Mouse (Mus musculus): ENCODE data around the gene Ehmt1. TPM values are rescaled to one million over a fixed set of nuclear protein-coding genes. Genes with fewer than 3 reads are reported as not detected.

Gene Ehmt1
- polyA plus RNA-seq, 1 experiment from 2014 or later = 83.0 TPM

- Histone ChIP-seq H3K4me2 (ENCODE audit: low read length) (no peak overlapping the region), H3K9ac (ENCODE audit: low read length) (no peak overlapping the region), H3K27me3 (replicated peaks; ENCODE audit: control insufficient read depth, insufficient read depth, low read length) (no peaks in the 10 kb centered on the region), H3K27ac (ENCODE audit: low read depth) (no peak overlapping the region), H3K4me3 (ENCODE audit: low read depth, low read length) (no peak overlapping the region), H3K4me1 (replicated peaks; ENCODE audit: control insufficient read depth, insufficient read depth, low read length) (no peaks in the 10 kb centered on the region; the same call in 1 of the 2 replicates), H3K36me3 (ENCODE audit: control insufficient read depth, insufficient read depth, low read length) (no peaks in the 10 kb centered on the region), H3K9me3 (ENCODE audit: control insufficient read depth, low read length) (no peaks in the 10 kb centered on the region)
- ATAC-seq (replicated peaks; ENCODE audit: low FRiP score, low TSS enrichment, low read depth) (no peak), DNase-seq (ENCODE audit: low spot score) (no peak)
- 52% methylated on average over 2 of the region's 2 CpGs for WGBS
These were observed 4.1 kb upstream of the Ehmt1 start for GRCm38 (mm10) chr2:24923561-24923960.

- H3K27me3 ChIP-seq (replicated peaks; ENCODE audit: control insufficient read depth, insufficient read depth, low read length) = no peaks in the 10 kb centered on the region
- 11% methylated on average over 8 of the region's 8 CpGs for WGBS
- peak overlapping the region; percentile 95 for H3K27ac ChIP-seq (ENCODE audit: low read depth)
- H3K4me1 ChIP-seq (replicated peaks; ENCODE audit: control insufficient read depth, insufficient read depth, low read length) = peaks cover 11% of the 10 kb centered on the region
- H3K9ac ChIP-seq (ENCODE audit: low read length) = peak overlapping the region; percentile 98
- H3K36me3 ChIP-seq (ENCODE audit: control insufficient read depth, insufficient read depth, low read length) = no peaks in the 10 kb centered on the region
- no peaks in the 10 kb centered on the region for H3K9me3 ChIP-seq (ENCODE audit: control insufficient read depth, low read length)
- peak overlapping the region; percentile 94 for H3K4me3 ChIP-seq (ENCODE audit: low read depth, low read length)
- ATAC-seq (replicated peaks; ENCODE audit: low FRiP score, low TSS enrichment, low read depth) = peak; percentile 57
- peak overlapping the region; percentile 61 for H3K4me2 ChIP-seq (ENCODE audit: low read length)
- DNase-seq (ENCODE audit: low spot score) = no peak
These were observed 393 bp upstream of the Ehmt1 start for GRCm38 (mm10) chr2:24919839-24920175.

- Histone ChIP-seq H3K36me3 (ENCODE audit: control insufficient read depth, insufficient read depth, low read length) (peaks cover 13% of the 10 kb centered on the region), H3K27me3 (replicated peaks; ENCODE audit: control insufficient read depth, insufficient read depth, low read length) (no peaks in the 10 kb centered on the region), H3K4me3 (ENCODE audit: low read depth, low read length) (no peak overlapping the region), H3K9me3 (ENCODE audit: control insufficient read depth, low read length) (no peaks in the 10 kb centered on the region), H3K4me2 (ENCODE audit: low read length) (no peak overlapping the region), H3K4me1 (replicated peaks; ENCODE audit: control insufficient read depth, insufficient read depth, low read length) (peaks cover 11% of the 10 kb centered on the region), H3K27ac (ENCODE audit: low read depth) (no peak overlapping the region), H3K9ac (ENCODE audit: low read length) (no peak overlapping the region)
- DNase-seq (ENCODE audit: low spot score) = no peak
- ATAC-seq (replicated peaks; ENCODE audit: low FRiP score, low TSS enrichment, low read depth) = no peak
- WGBS = 91% methylated on average over 3 of the region's 3 CpGs
These were observed 4.7 kb downstream of the Ehmt1 start for GRCm38 (mm10) chr2:24914762-24915161.

- Histone ChIP-seq H3K4me2 (ENCODE audit: low read length) (no peak overlapping the region), H3K27me3 (replicated peaks; ENCODE audit: control insufficient read depth, insufficient read depth, low read length) (no peaks in the 10 kb centered on the region), H3K36me3 (ENCODE audit: control insufficient read depth, insufficient read depth, low read length) (peaks cover 13% of the 10 kb centered on the region), H3K9me3 (ENCODE audit: control insufficient read depth, low read length) (no peaks in the 10 kb centered on the region), H3K9ac (ENCODE audit: low read length) (no peak overlapping the region), H3K4me1 (replicated peaks; ENCODE audit: control insufficient read depth, insufficient read depth, low read length) (peaks cover 5% of the 10 kb centered on the region), H3K4me3 (ENCODE audit: low read depth, low read length) (no peak overlapping the region), H3K27ac (ENCODE audit: low read depth) (no peak overlapping the region)
- DNase-seq (ENCODE audit: low spot score) (no peak), ATAC-seq (replicated peaks; ENCODE audit: low FRiP score, low TSS enrichment, low read depth) (no peak)
These were observed 6.8 kb downstream of the Ehmt1 start for GRCm38 (mm10) chr2:24912589-24912988.

- DNase-seq (ENCODE audit: low spot score) = no peak
These were observed 7.2 kb downstream of the Ehmt1 start for GRCm38 (mm10) chr2:24912189-24912588.

GRCm38 (mm10) chr2:24910481-24910880 is 8.9 kb downstream of the Ehmt1 start:
- no peak for ATAC-seq (replicated peaks; ENCODE audit: low FRiP score, low TSS enrichment, low read depth)
- 90% methylated on average over 4 of the region's 4 CpGs for WGBS
- no peak for DNase-seq (ENCODE audit: low spot score)

More at GRCm38 (mm10) chr2:24912189-24912588, 7.2 kb downstream of the Ehmt1 start:
- H3K27me3 ChIP-seq (replicated peaks; ENCODE audit: control insufficient read depth, insufficient read depth, low read length) = no peaks in the 10 kb centered on the region
- peaks cover 13% of the 10 kb centered on the region for H3K36me3 ChIP-seq (ENCODE audit: control insufficient read depth, insufficient read depth, low read length)
- WGBS = 87% methylated on average over 4 of the region's 4 CpGs
- H3K4me1 ChIP-seq (replicated peaks; ENCODE audit: control insufficient read depth, insufficient read depth, low read length) = peaks cover 1% of the 10 kb centered on the region
- no peaks in the 10 kb centered on the region for H3K9me3 ChIP-seq (ENCODE audit: control insufficient read depth, low read length)
- H3K4me3 ChIP-seq (ENCODE audit: low read depth, low read length) = no peak overlapping the region
- no peak for ATAC-seq (replicated peaks; ENCODE audit: low FRiP score, low TSS enrichment, low read depth)
- H3K9ac ChIP-seq (ENCODE audit: low read length) = no peak overlapping the region
- H3K4me2 ChIP-seq (ENCODE audit: low read length) = no peak overlapping the region
- no peak overlapping the region for H3K27ac ChIP-seq (ENCODE audit: low read depth)

GRCm38 (mm10) chr2:24905653-24906155 is 13.7 kb downstream of the Ehmt1 start:
- H3K4me1 ChIP-seq (replicated peaks; ENCODE audit: control insufficient read depth, insufficient read depth, low read length) = peaks cover 32% of the 10 kb centered on the region
- no peak overlapping the region for H3K9ac ChIP-seq (ENCODE audit: low read length)
- DNase-seq (ENCODE audit: low spot score) = no peak
- no peaks in the 10 kb centered on the region for H3K9me3 ChIP-seq (ENCODE audit: control insufficient read depth, low read length)
- H3K36me3 ChIP-seq (ENCODE audit: control insufficient read depth, insufficient read depth, low read length) = no peaks in the 10 kb centered on the region
- H3K27me3 ChIP-seq (replicated peaks; ENCODE audit: control insufficient read depth, insufficient read depth, low read length) = no peaks in the 10 kb centered on the region
- peak overlapping the region; percentile 33; the same call in 1 of the 2 replicates for H3K27ac ChIP-seq (ENCODE audit: low read depth)
- no peak overlapping the region for H3K4me2 ChIP-seq (ENCODE audit: low read length)
- no peak for ATAC-seq (replicated peaks; ENCODE audit: low FRiP score, low TSS enrichment, low read depth)
- 24% methylated on average over 2 of the region's 2 CpGs for WGBS
- H3K4me3 ChIP-seq (ENCODE audit: low read depth, low read length) = no peak overlapping the region

More at GRCm38 (mm10) chr2:24910481-24910880, 8.9 kb downstream of the Ehmt1 start:
- no peak overlapping the region for H3K9ac ChIP-seq (ENCODE audit: low read length)
- no peaks in the 10 kb centered on the region for H3K27me3 ChIP-seq (replicated peaks; ENCODE audit: control insufficient read depth, insufficient read depth, low read length)
- H3K4me2 ChIP-seq (ENCODE audit: low read length) = no peak overlapping the region
- H3K27ac ChIP-seq (ENCODE audit: low read depth) = no peak overlapping the region
- peaks cover 13% of the 10 kb centered on the region for H3K36me3 ChIP-seq (ENCODE audit: control insufficient read depth, insufficient read depth, low read length)
- H3K4me3 ChIP-seq (ENCODE audit: low read depth, low read length) = no peak overlapping the region
- H3K4me1 ChIP-seq (replicated peaks; ENCODE audit: control insufficient read depth, insufficient read depth, low read length) = peaks cover 15% of the 10 kb centered on the region
- no peaks in the 10 kb centered on the region for H3K9me3 ChIP-seq (ENCODE audit: control insufficient read depth, low read length)

GRCm38 (mm10) chr2:24904823-24905652 is 14.4 kb downstream of the Ehmt1 start:
- H3K9me3 ChIP-seq (ENCODE audit: control insufficient read depth, low read length) = no peaks in the 10 kb centered on the region
- no peaks in the 10 kb centered on the region for H3K27me3 ChIP-seq (replicated peaks; ENCODE audit: control insufficient read depth, insufficient read depth, low read length)
- DNase-seq (ENCODE audit: low spot score) (no peak), ATAC-seq (replicated peaks; ENCODE audit: low FRiP score, low TSS enrichment, low read depth) (no peak)
- whole genome bisulfite sequencing = 83% methylated on average over 11 of the region's 11 CpGs
- H3K36me3 ChIP-seq (ENCODE audit: control insufficient read depth, insufficient read depth, low read length) = no peaks in the 10 kb centered on the region
- no peak overlapping the region for H3K4me2 ChIP-seq (ENCODE audit: low read length)
- H3K4me3 ChIP-seq (ENCODE audit: low read depth, low read length) = no peak overlapping the region
- peaks cover 34% of the 10 kb centered on the region for H3K4me1 ChIP-seq (replicated peaks; ENCODE audit: control insufficient read depth, insufficient read depth, low read length)
- H3K9ac ChIP-seq (ENCODE audit: low read length) = no peak overlapping the region
- peak overlapping the region; percentile 33; the same call in 1 of the 2 replicates for H3K27ac ChIP-seq (ENCODE audit: low read depth)

GRCm38 (mm10) chr2:24902999-24903398 is 16.4 kb downstream of the Ehmt1 start:
- Histone ChIP-seq H3K4me2 (ENCODE audit: low read length) (no peak overlapping the region), H3K4me1 (replicated peaks; ENCODE audit: control insufficient read depth, insufficient read depth, low read length) (peaks cover 34% of the 10 kb centered on the region), H3K9me3 (ENCODE audit: control insufficient read depth, low read length) (no peaks in the 10 kb centered on the region), H3K27ac (ENCODE audit: low read depth) (no peak overlapping the region), H3K27me3 (replicated peaks; ENCODE audit: control insufficient read depth, insufficient read depth, low read length) (no peaks in the 10 kb centered on the region), H3K36me3 (ENCODE audit: control insufficient read depth, insufficient read depth, low read length) (no peaks in the 10 kb centered on the region), H3K9ac (ENCODE audit: low read length) (no peak overlapping the region), H3K4me3 (ENCODE audit: low read depth, low read length) (no peak overlapping the region)
- WGBS = 82% methylated on average over 6 of the region's 6 CpGs
- DNase-seq (ENCODE audit: low spot score) (no peak), ATAC-seq (replicated peaks; ENCODE audit: low FRiP score, low TSS enrichment, low read depth) (no peak)

Data from intestine, embryonic 14.5 days (tissue).